Mouse (Mus musculus) forebrain, embryonic 16.5 days (tissue): ENCODE measurements around the gene Kcnh2. TPM values are rescaled to one million over a fixed set of nuclear protein-coding genes. Genes with fewer than 3 reads are reported as not detected.
A peak's percentile ranks its signal among the peaks of the same experiment; 100 is the strongest.

Experiments used
- ATAC-seq: fragments of 200-750 bp; cut with Nextera tagmentation; 2 replicates; pipeline ENCODE4 v1.8.0; 2017; ENCODE audit warnings: mild to moderate bottlenecking, moderate library complexity
- H3K27ac ChIP-seq: fragments of 300-500 bp; sonication (generic); 2 replicates; pipeline ENCODE4 v1.5.1; 2014; ENCODE audit warnings: low read length, control low read depth
- H3K27me3 ChIP-seq: fragments of 300-500 bp; sonication (generic); replicated peaks from 2 replicates; pipeline ENCODE4 v1.6.1; 2014; ENCODE audit warnings: low read length; ENCODE audit not compliant: control insufficient read depth, insufficient read depth
- H3K36me3 ChIP-seq: fragments of 300-500 bp; sonication (generic); 2 replicates; pipeline ENCODE4 v1.6.1; 2014; ENCODE audit not compliant: control insufficient read depth, insufficient read depth
- H3K4me1 ChIP-seq: fragments of 300-500 bp; sonication (generic); replicated peaks from 2 replicates; pipeline ENCODE4 v1.6.1; 2014; ENCODE audit warnings: low read length; ENCODE audit not compliant: control insufficient read depth, insufficient read depth
- H3K4me2 ChIP-seq: fragments of 300-500 bp; sonication (generic); 2 replicates; pipeline ENCODE4 v1.6.1; 2014; ENCODE audit warnings: mild to moderate bottlenecking, low read length, control low read depth
- H3K4me3 ChIP-seq: fragments of 300-500 bp; sonication (generic); replicated peaks from 2 replicates; pipeline ENCODE4 v1.5.1; 2014; ENCODE audit warnings: mild to moderate bottlenecking, low read length, control low read depth
- H3K9ac ChIP-seq: fragments of 300-500 bp; sonication (generic); replicated peaks from 2 replicates; pipeline ENCODE4 v1.6.1; 2014; ENCODE audit warnings: low read depth, low read length, control low read depth
- H3K9me3 ChIP-seq: fragments of 300-500 bp; sonication (generic); 2 replicates; pipeline ENCODE4 v1.6.1; 2016; ENCODE audit warnings: low read length; ENCODE audit not compliant: control insufficient read depth
- WGBS: fragments of 180-500 bp; shearing (Covaris S2); extraction: QIAGEN DNeasy Blood & Tissue Kit; methylation state at CpG from one replicate; pipeline ENCODE4 v1.1.7; 2014; 5-methylcytosine and 5-hydroxymethylcytosine counted together
- polyA plus RNA-seq: library from polyadenylated mRNA; unstranded; fragments of >200 nt; fragmentation: Nextera tagmentation; extraction: Ambion mirVana; gene quantifications from 2 replicates; pipeline ENCODE4 v1.2.1, GENCODE M21; 2015

Kcnh2 gene
- polyA plus RNA-seq, 1 experiment from 2014 or later, result 6.2 TPM

DNA sequence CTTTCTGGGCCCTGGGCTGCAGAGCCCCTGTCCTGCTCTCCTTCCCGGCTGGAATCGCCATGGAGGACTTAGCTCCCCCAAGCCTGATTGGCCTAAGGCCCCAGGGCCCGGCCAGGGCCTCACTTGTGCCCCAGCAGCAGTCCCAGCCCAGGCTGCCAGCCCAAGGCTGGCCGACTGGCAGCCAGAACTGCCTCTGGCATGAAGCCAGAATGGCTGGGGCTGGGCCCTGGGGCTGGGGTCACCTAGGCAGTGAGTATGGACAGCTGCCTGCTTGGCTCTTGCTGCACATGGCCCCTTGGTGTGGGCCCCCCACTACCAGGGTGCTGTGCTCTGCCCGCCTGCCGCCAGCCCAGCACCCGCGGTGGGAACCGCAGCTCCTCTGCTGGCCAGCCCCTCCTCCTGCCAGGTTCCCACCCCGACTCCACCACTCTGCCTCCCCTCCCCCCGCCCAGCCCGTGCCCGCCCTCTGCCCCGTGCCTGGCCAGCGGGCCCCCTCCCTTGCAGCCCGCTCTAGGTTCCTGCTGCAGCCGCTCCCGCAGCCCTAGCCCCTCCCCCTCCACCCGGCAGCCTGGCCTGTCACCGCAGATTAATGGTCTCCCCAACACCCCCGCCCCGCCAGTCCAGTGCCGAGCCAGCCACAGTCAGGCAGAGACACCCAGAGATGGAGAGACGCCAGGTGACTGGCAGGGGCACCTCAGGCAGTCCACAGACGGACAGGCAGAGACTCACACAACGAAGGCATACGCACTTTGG, 22.0 kb downstream of the Kcnh2 start:
- peak; percentile 70 for ATAC-seq
- Histone ChIP-seq H3K4me2 (peak overlapping the region; percentile 53), H3K9me3 (no peaks in the 10 kb centered on the region), H3K4me1 (peaks cover 20% of the 10 kb centered on the region), H3K27me3 (no peaks in the 10 kb centered on the region), H3K4me3 (peak overlapping the region; percentile 21), H3K9ac (peak overlapping the region; percentile 49), H3K36me3 (0 out of 2 replicates have a peak, but pooled peaks cover 3% of the 10 kb centered on the region), H3K27ac (no peak overlapping the region)
- WGBS, result 5% methylated on average over 23 of the region's 27 CpGs

DNA sequence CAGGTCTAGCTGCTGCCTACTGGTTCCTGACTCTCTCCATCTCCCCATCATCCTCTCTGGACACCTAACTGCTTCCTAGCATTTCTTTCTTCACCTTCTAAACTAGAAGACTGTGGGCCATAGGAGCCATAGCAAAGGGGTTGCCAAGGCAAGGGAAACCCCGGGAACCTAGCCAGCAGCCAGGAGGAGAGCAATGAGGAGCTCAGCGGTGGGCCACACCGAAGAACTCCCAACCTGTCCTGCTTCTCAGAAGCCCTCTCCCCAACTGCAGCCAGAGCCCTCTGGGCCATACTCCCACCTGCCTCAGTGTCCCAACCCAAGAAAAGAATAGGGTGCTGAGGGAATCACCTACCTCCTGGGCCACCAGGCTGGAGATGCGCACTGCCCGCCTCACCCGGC, 22.6 kb downstream of the Kcnh2 start:
- WGBS, result 55% methylated on average over 6 of the region's 6 CpGs
- Histone ChIP-seq H3K4me2 (peak overlapping the region; percentile 53), H3K27ac (no peak overlapping the region), H3K9ac (peak overlapping the region; percentile 49), H3K9me3 (no peaks in the 10 kb centered on the region), H3K4me1 (peaks cover 20% of the 10 kb centered on the region), H3K36me3 (0 out of 2 replicates have a peak, but pooled peaks cover 3% of the 10 kb centered on the region), H3K4me3 (peak overlapping the region; percentile 21; the same call in 1 of the 2 replicates), H3K27me3 (no peaks in the 10 kb centered on the region)
- ATAC-seq, result peak; percentile 22; the same call in 1 of the 2 replicates

DNA sequence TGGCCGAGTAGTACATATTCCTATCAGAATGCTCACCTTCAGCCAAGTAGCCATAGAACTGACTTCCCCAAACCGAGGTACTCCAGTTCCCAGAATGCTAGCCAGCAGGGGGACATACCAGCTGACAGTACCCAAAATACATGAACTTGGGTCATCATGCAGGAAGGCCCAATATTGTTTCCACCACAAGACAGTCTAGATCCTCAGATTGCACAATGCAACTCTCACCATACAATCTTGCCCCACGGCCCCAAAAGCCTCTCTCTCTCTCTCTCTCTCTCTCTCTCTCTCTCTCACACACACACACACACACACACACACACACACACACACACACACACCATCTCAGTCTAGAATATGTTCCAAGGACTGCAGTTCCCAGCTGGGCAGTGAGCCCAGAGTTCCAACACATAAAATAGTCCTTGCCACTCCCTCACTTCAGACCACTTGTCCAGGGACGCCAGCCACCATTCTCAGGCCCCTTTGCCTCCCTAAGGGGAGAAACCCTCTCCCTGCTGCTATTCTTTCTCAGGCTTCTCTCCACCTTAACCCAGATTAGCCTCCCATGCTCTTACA, 24.5 kb downstream of the Kcnh2 start:
- no peak overlapping the region for H3K4me2 ChIP-seq
- H3K27me3 ChIP-seq, result no peaks in the 10 kb centered on the region
- H3K4me3 ChIP-seq, result no peak overlapping the region
- no peak overlapping the region for H3K27ac ChIP-seq
- no peak overlapping the region for H3K9ac ChIP-seq
- WGBS, result 62% methylated on average over 4 of the region's 4 CpGs
- no peak for ATAC-seq
- H3K4me1 ChIP-seq, result peaks cover 20% of the 10 kb centered on the region
- no peaks in the 10 kb centered on the region for H3K9me3 ChIP-seq
- 0 out of 2 replicates have a peak, but pooled peaks cover 3% of the 10 kb centered on the region for H3K36me3 ChIP-seq

DNA sequence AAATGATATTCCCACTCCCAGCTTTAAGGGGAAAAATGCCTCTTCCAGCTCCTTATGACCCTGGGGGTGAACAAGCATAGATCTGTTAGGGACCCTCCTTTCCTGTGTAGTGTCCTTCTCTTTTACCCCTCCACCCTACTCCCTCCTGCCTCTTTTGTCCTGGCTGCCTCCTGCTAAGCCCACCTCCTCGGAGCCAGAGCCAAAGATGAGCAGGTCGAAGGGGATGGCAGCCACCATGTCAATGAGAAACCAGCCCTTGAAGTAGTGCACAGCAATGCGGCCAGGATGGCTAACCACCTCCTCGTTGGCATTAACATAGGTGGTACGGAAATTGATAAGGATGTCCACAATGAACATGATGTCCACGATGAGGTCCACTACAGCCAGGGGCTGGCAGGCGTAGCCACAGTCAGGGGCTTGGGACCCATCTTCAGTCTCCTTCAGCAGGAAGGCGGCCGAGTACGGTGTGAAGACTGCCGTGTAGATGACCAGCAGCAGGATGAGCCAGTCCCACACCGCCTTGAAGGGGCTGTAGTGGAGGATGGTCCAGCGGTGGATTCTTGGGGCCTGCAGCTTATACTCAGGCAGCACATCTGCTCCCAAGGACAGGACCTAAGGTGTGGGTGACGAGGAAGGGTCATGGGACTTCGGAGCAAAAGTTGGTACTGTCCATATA, 25.1 kb downstream of the Kcnh2 start:
- Histone ChIP-seq H3K27ac (no peak overlapping the region), H3K9ac (no peak overlapping the region), H3K27me3 (no peaks in the 10 kb centered on the region), H3K4me1 (peaks cover 20% of the 10 kb centered on the region), H3K4me3 (no peak overlapping the region), H3K36me3 (0 out of 2 replicates have a peak, but pooled peaks cover 3% of the 10 kb centered on the region), H3K4me2 (no peak overlapping the region), H3K9me3 (no peaks in the 10 kb centered on the region)
- WGBS, result 93% methylated on average over 15 of the region's 15 CpGs
- no peak for ATAC-seq

DNA sequence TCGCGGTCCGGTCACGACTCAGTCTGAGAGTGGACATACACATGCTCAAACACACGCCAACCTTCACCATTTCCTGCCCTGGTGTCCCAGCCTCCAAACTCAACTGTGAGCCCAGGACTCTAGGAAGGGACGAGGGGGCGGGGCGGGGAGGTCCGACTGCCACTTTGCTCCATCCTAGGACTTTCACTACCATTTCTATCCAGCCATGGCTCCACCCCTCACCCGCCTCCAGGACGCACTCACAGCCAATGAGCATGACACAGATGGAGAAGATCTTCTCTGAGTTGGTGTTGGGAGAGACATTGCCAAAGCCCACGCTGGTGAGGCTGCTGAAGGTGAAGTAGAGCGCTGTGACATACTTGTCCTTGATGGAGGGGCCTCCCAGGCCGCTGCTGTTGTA, 26.2 kb downstream of the Kcnh2 start:
- ATAC-seq, result no peak
- no peaks in the 10 kb centered on the region for H3K9me3 ChIP-seq
- 53% methylated on average over 14 of the region's 14 CpGs for WGBS

DNA sequence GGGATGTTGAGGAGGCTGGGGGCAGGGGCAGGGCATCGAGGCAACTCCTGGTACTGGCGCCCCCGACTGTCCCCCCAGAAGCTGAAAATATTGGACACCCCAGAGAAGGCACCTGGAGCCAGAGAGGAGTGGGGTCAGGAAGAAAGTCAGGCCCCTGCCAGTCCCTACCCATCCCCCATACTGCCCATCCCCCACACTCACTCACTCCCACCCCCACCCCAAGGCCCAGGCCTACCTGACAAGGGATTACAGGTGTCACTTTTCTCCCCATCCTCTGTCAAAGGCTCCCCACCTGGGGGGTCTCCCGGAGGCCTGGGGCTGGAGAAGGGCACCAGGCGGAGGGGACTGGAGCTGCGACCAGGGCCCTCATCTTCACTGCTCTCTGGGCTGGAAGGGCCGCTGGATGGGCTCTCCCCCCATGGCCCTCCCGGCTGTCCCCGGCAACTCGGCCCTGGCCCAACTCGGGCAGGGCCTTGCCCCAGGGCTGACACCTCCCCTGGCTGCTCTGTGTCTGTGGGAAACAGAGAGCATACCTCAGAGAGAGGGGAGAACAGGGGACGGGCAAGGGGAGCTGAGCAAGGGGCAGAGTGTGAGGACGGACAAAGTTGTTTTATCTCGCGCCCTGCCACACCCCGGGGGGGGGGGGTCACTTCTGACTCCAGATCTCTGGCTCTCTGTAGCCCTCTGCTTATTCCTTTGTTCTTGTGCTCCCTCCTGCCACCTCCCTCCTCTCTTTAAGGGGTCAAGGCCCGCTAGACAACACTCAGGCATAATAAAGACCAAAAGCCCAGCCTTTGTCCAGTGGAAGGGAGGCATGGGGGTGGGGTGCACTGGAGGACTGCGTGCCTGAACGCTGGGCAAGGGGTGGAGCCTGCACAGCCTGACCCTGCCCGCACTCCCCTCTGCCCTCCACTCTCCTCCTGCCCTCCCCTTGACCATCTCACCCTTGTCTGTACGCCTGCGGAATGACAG, 29.4 kb downstream of the Kcnh2 start:
- ATAC-seq, result no peak
- Histone ChIP-seq H3K4me3 (no peak overlapping the region), H3K36me3 (0 out of 2 replicates have a peak, but pooled peaks cover 3% of the 10 kb centered on the region), H3K27ac (no peak overlapping the region), H3K4me2 (no peak overlapping the region), H3K27me3 (no peaks in the 10 kb centered on the region), H3K9me3 (no peaks in the 10 kb centered on the region), H3K4me1 (peaks cover 14% of the 10 kb centered on the region), H3K9ac (0 out of 2 replicates have a peak overlapping the region, but pooled peaks have one; percentile 9)
- 8% methylated on average over 19 of the region's 22 CpGs for WGBS

More for the DNA sequence above, 26.2 kb downstream of the Kcnh2 start:
- Histone ChIP-seq H3K4me1 (peaks cover 27% of the 10 kb centered on the region), H3K4me3 (no peak overlapping the region), H3K9ac (no peak overlapping the region), H3K36me3 (0 out of 2 replicates have a peak, but pooled peaks cover 3% of the 10 kb centered on the region), H3K27ac (no peak overlapping the region), H3K27me3 (no peaks in the 10 kb centered on the region), H3K4me2 (no peak overlapping the region)

DNA sequence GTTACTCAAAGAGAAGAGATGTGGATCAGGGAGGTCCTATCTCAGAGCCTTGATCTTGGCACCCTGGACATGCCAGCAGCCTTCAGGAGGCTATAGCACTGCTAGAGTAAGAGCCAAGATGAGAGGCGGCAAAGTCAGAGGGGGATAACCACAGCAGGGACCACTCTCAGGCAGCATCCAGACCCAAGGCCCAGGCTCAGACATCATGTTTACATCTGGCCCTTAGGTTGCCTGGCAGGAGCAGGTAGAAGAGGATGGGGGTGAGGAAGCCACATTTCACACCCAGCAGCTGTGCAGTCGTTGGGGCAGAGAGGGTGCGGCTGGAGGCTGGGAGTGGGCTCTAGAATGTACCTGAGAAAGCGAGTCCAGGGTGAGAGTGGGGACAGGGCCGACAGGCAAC, 30.5 kb downstream of the Kcnh2 start:
- H3K36me3 ChIP-seq, result 0 out of 2 replicates have a peak, but pooled peaks cover 3% of the 10 kb centered on the region
- no peak overlapping the region for H3K27ac ChIP-seq
- 51% methylated on average over 5 of the region's 5 CpGs for WGBS
- no peak overlapping the region for H3K4me2 ChIP-seq
- H3K9ac ChIP-seq, result no peak overlapping the region
- no peaks in the 10 kb centered on the region for H3K27me3 ChIP-seq
- no peaks in the 10 kb centered on the region for H3K9me3 ChIP-seq
- ATAC-seq, result no peak
- H3K4me3 ChIP-seq, result no peak overlapping the region
- peaks cover 14% of the 10 kb centered on the region for H3K4me1 ChIP-seq

DNA sequence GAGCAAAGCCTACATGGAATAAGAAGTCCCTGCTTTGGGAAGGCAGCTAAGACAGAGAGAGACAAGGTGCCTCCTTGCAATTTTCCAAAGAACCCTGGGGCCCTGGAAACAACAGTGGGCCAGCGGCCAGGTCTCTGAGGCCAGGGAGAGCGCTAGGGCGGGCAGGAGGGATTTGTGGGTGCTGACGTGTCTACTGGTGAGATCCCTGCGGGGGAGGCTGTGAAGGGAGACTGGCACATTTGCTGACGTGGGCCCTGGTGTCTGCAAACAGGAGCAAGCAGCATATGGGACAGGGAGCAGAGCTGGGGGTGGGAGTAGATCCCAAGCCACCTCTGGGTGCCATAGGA, 31.0 kb downstream of the Kcnh2 start:
- no peak overlapping the region for H3K27ac ChIP-seq
- peaks cover 14% of the 10 kb centered on the region for H3K4me1 ChIP-seq
- WGBS, result 28% methylated on average over 6 of the region's 6 CpGs
- no peak overlapping the region for H3K9ac ChIP-seq
- H3K4me2 ChIP-seq, result no peak overlapping the region
- no peak overlapping the region for H3K4me3 ChIP-seq
- H3K27me3 ChIP-seq, result no peaks in the 10 kb centered on the region
- H3K36me3 ChIP-seq, result 0 out of 2 replicates have a peak, but pooled peaks cover 3% of the 10 kb centered on the region
- ATAC-seq, result no peak; the same call in 1 of the 2 replicates
- no peaks in the 10 kb centered on the region for H3K9me3 ChIP-seq
